Mouse (Mus musculus) heart, postnatal 36 days (tissue): Measurements from ENCODE around the gene H2-M10.5. TPM values are rescaled to one million over a fixed set of nuclear protein-coding genes. Genes with fewer than 3 reads are reported as not detected.
"Not testable (repeated sequence)": the region's sequence is repeated elsewhere in the genome, so short reads cannot be mapped to it uniquely, and the experiment has no call there.

Experiments
- DNase-seq, 2 experiments: peaks; one replicate each; pipeline ENCODE4 v3.0.0; 2021 to 2022
- intact Hi-C: fragments of 180-260 bp; cut with DNase I; formaldehyde crosslinking; loops from one replicate; pipeline ENCODE4 v1.15.1; 2025
- total RNA-seq, 2 experiments: library from RNA; stranded (reverse); gene quantifications; 2 replicates each; pipeline ENCODE4 v1.2.3; 2021

H2-M10.5 gene
- not detected for total RNA-seq

GRCm38 (mm10) chr17:36772610-36773009 lies at the start of gene H2-M10.5:
H2-M10.5 (plus strand) TSS chr17:36772910.
- intact Hi-C loops, DNase-seq: not testable (repeated sequence)

- intact Hi-C loops = no loop called here
- DNase-seq = no peak
These were observed 46.7 kb upstream of the H2-M10.5 start for GRCm38 (mm10) chr17:36726046-36726445.

- intact Hi-C loops = loop anchor here (10.0 kb wide), 1 partner anchor 379 kb away; no protein-coding TSS in a partner anchor
- DNase-seq = no peak
These were observed 8.9 kb upstream of the H2-M10.5 start for GRCm38 (mm10) chr17:36763816-36764215.

GRCm38 (mm10) chr17:36764244-36764643 lies 8.5 kb upstream of the H2-M10.5 start:
- intact Hi-C loops = loop anchor here (10.0 kb wide), 1 partner anchor 379 kb away; no protein-coding TSS in a partner anchor
- not testable (repeated sequence) for DNase-seq

- DNase-seq = not testable (repeated sequence)
- intact Hi-C loops = loop anchor here (10.0 kb wide), 1 partner anchor 381 kb away; no protein-coding TSS in a partner anchor
These were observed 7.3 kb upstream of the H2-M10.5 start for GRCm38 (mm10) chr17:36765403-36765802.

- no peak for DNase-seq
- intact Hi-C loops = no loop called here
These were observed 8.8 kb downstream of the H2-M10.5 start for GRCm38 (mm10) chr17:36781533-36781932.

- peak; percentile 19 to 24 for DNase-seq
- intact Hi-C loops = loop anchor here (2.0 to 5.0 kb wide), 2 partner anchors 36 to 478 kb away; no protein-coding TSS in a partner anchor
These were observed 13.8 kb downstream of the H2-M10.5 start for GRCm38 (mm10) chr17:36786483-36786886.

- intact Hi-C loops = loop anchor here (2.0 to 5.0 kb wide), 2 partner anchors 34 to 432 kb away; no protein-coding TSS in a partner anchor
- DNase-seq = no peak
These were observed 15.6 kb downstream of the H2-M10.5 start for GRCm38 (mm10) chr17:36788351-36788750.

- DNase-seq = peak; percentile 49 to 53
- intact Hi-C loops = loop anchor here (2.0 to 5.0 kb wide), 2 partner anchors 34 to 432 kb away; no protein-coding TSS in a partner anchor
These were observed 16.1 kb downstream of the H2-M10.5 start for GRCm38 (mm10) chr17:36788801-36789200.

GRCm38 (mm10) chr17:36799493-36799892 lies 26.8 kb downstream of the H2-M10.5 start:
- intact Hi-C loops = no loop called here
- no peak for DNase-seq

GRCm38 (mm10) chr17:36799921-36800462 lies 27.3 kb downstream of the H2-M10.5 start:
- intact Hi-C loops = not testable (repeated sequence)

GRCm38 (mm10) chr17:36811871-36812270 lies 39.2 kb downstream of the H2-M10.5 start, which contains the start of gene H2-M10.6:
H2-M10.6 (plus strand) TSS chr17:36812171.
- no peak for DNase-seq
- intact Hi-C loops = loop anchor here (1.0 kb wide), 1 partner anchor 447 kb away; no protein-coding TSS in a partner anchor

More at GRCm38 (mm10) chr17:36799921-36800462, 27.3 kb downstream of the H2-M10.5 start:
- not testable (repeated sequence) for DNase-seq

GRCm38 (mm10) chr17:36824005-36824404 lies 51.3 kb downstream of the H2-M10.5 start:
- peak; percentile 36 to 64 for DNase-seq
- intact Hi-C loops = loop anchor here (5.0 kb wide), 2 partner anchors 37 to 73 kb away; partner anchors contain the start of gene Trim31

GRCm38 (mm10) chr17:36825525-36825924 lies 52.8 kb downstream of the H2-M10.5 start:
- no peak for DNase-seq
- intact Hi-C loops = no loop called here

Other genes with a start within 250 kb of the H2-M10.5 start
- not detected for gene H2-M11, start 225.8 kb upstream of the H2-M10.5 start, total RNA-seq
- not detected for gene H2-M9, start 130.2 kb upstream of the H2-M10.5 start, total RNA-seq
- not detected for gene H2-M1, start 100.7 kb upstream of the H2-M10.5 start, total RNA-seq
- not detected for gene H2-M10.6, start 39.3 kb downstream of the H2-M10.5 start, total RNA-seq
- 10 to 100 TPM; 22.2 to 23.6 TPM for gene Trim26, start 64.2 kb downstream of the H2-M10.5 start, total RNA-seq
- not detected for gene Trim15, start 94.3 kb downstream of the H2-M10.5 start, total RNA-seq
- gene Trim10, start 96.7 kb downstream of the H2-M10.5 start, total RNA-seq = under 1 TPM; 0.41 to 0.64 TPM
- gene Trim40, start 117.2 kb downstream of the H2-M10.5 start, total RNA-seq = not detected
- gene Trim31, start 125.2 kb downstream of the H2-M10.5 start, total RNA-seq = not detected
- gene Rnf39, start 170.0 kb downstream of the H2-M10.5 start, total RNA-seq = under 1 TPM; 0.76 to 0.92 TPM
- 10 to 100 TPM; 95.1 to 96.8 TPM for gene Ppp1r11, start 178.8 kb downstream of the H2-M10.5 start, total RNA-seq
- 10 to 100 TPM; 24.1 to 27.6 TPM for gene Znrd1, start 185.6 kb downstream of the H2-M10.5 start, total RNA-seq
- 10 to 100 TPM; 13.3 to 13.5 TPM for gene Znrd1as, start 185.7 kb downstream of the H2-M10.5 start, total RNA-seq
- gene 2410137M14Rik, start 208.3 kb downstream of the H2-M10.5 start, total RNA-seq = not detected
- gene H2-M5, start 216.6 kb downstream of the H2-M10.5 start, total RNA-seq = not detected
- 1 to 10 TPM; 1.0 to 1.8 TPM for gene Zfp57, start 228.3 kb downstream of the H2-M10.5 start, total RNA-seq